Mouse (Mus musculus): ENCODE measurements at regions not wholly inside any gene's neighbourhood (a gene's known extent, or its start where the extent isn't known, plus 50 kb on each side); places are given as distances from the start of the nearest gene placed in this dataset.

DNA sequence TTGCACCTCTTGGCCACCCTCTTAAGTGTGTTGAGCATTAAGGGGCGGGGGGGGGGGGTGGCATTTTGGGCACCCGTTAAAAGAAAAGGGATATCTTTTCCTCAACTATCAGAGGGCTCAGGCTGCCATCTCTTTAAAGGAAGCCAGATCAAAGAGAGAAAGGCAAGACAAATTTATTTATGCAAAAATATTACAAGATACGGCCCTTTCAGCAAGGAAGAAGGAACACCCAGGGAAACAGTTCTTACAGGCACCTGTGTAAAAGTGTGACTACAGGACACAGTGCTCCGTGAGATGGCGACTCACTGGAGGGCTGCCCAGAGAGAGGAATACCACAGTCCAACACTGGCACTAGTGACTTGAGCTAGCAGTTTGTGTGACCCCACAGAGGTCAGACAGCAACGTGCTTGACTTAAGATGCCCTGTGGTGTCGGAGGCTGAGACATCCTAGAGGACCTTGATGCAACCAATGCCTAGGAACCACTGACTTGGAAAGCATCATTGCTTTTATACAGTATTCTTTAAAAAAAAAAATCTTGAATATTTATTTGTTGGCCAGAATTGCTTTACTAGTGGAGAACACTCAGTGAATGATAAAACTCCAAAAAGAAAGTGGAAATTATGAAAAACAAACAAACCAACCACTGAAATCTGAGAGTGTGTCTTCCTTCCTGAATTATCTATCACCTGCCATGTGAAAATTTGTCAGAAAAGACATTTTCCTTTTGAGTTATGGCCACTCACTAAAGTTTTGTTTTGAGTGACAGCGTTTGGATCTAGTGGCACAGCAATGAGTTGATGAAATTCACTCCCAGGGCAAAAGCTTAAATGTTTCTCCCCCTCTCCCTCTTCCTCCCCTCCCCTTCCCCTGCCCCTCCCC is 59.0 kb upstream of the Cpm start:
- Histone ChIP-seq H3K4me3 (replicated peaks in 1 of 3; ENCODE audit: low read depth in 2 of 3, low read length in 2 of 3, poor library complexity in 1 of 3) (no peak overlapping the region), H3K36me3 (replicated peaks in 1 of 2; ENCODE audit: control insufficient read depth in 1 of 2, insufficient read depth in 1 of 2, low read length in 1 of 2) (no peaks in the 10 kb centered on the region), H3K27me3 (replicated peaks) (peaks cover 2% of the 10 kb centered on the region), H3K9ac (ENCODE audit: insufficient read depth, low read depth) (no peak overlapping the region), H3K9me3 (replicated peaks; ENCODE audit: low read length) (peaks cover 9% of the 10 kb centered on the region), H3K4me2 (ENCODE audit: insufficient read depth, low read depth, poor library complexity, severe bottlenecking) (peak overlapping the region; percentile 95), H3K27ac (ENCODE audit: insufficient read depth, low read depth) (no peak overlapping the region), H3K4me1 (ENCODE audit: control insufficient read depth in 1 of 2, insufficient read depth in 2 of 2) (peaks cover 0 to 7% of the 10 kb centered on the region in 2 experiments; a peak in 1 of 4 replicates), H3K79me2 (replicated peaks; ENCODE audit: control insufficient read depth, extremely low read depth, insufficient read depth, poor library complexity, severe bottlenecking) (no peaks in the 10 kb centered on the region)
- dilution Hi-C loops (cut with MboI; ENCODE audit: extremely low pct_ligation_motif_present, extremely low pct_unique_long_range_greater_than_20kb, low sequenced_read_pairs) (no loop called here), in situ Hi-C loops (cut with MboI; ENCODE audit: low pct_ligation_motif_present, low pct_unique_long_range_greater_than_20kb, low sequenced_read_pairs) (no loop called here)
- TF ChIP-seq MAFK (IDR thresholded peaks at IDR 0.05; ENCODE audit: insufficient replicate concordance, low read length), result no peak
- TF ChIP-seq POLR2A (IDR thresholded peaks at IDR 0.05; ENCODE audit: low read depth, low read length), result no peak
- no peak for TF ChIP-seq HCFC1 (IDR thresholded peaks at IDR 0.05; ENCODE audit: low read depth, low read length)
- no peak for TF ChIP-seq NRF1 (IDR thresholded peaks at IDR 0.05; ENCODE audit: low read depth, low read length)
- TF ChIP-seq JUN (IDR thresholded peaks at IDR 0.05; ENCODE audit: insufficient read depth, low read depth, low read length), result no peak
- no peak for TF ChIP-seq USF1 (IDR thresholded peaks at IDR 0.05; ENCODE audit: low read depth, low read length)
- DNase-seq (ENCODE audit: extremely low read depth), result no peak

DNA sequence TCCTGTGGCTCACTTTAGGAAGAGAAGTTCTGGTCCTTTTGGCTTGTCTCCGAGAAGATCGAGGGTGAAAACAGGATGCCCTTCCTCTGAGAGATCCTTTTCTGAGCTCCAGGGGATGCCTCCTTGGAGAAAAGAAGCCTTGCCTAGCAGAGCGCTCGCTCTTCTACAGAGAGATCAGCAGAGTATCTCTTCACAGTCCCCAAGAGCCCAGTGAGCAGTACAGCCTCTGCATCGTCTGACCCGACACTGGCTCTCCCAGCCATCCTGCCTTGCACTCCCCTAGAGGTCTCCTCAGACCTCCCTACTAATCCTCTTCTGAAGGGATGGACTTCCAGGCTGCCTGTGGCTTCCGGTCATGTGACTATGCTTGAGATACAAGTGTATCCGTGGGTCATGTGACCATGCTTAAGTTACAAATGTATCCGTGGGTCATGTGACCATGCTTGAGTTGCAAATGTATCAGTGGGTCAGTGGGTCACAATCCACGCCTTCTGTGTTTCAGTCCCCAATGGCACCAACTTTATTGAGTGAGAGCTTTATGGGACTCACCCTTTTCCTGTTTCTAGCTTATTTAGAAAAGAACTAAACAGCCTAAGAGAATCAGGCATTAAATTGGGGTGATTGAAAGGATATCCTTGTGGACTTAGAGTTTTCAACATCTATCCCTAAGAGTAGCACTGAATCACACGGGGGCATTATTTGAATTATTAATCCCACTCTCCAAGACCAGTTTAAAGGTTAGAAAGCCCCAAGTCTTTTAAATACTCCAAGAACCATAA is 59.8 kb upstream of the Cpm start:
- Histone ChIP-seq H3K9me3 (replicated peaks; ENCODE audit: low read length) (peaks cover 9% of the 10 kb centered on the region), H3K9ac (ENCODE audit: insufficient read depth, low read depth) (no peak overlapping the region), H3K4me3 (replicated peaks in 1 of 3; ENCODE audit: low read depth in 2 of 3, low read length in 2 of 3, poor library complexity in 1 of 3) (no peak overlapping the region), H3K27me3 (replicated peaks) (peaks cover 2% of the 10 kb centered on the region), H3K36me3 (replicated peaks in 1 of 2; ENCODE audit: control insufficient read depth in 1 of 2, insufficient read depth in 1 of 2, low read length in 1 of 2) (no peaks in the 10 kb centered on the region), H3K4me1 (ENCODE audit: control insufficient read depth in 1 of 2, insufficient read depth in 2 of 2) (peaks cover 0 to 7% of the 10 kb centered on the region in 2 experiments; a peak in 1 of 4 replicates), H3K79me2 (replicated peaks; ENCODE audit: control insufficient read depth, extremely low read depth, insufficient read depth, poor library complexity, severe bottlenecking) (no peaks in the 10 kb centered on the region), H3K27ac (ENCODE audit: insufficient read depth, low read depth) (no peak overlapping the region), H3K4me2 (ENCODE audit: insufficient read depth, low read depth, poor library complexity, severe bottlenecking) (no peak overlapping the region)
- in situ Hi-C loops (cut with MboI; ENCODE audit: low pct_ligation_motif_present, low pct_unique_long_range_greater_than_20kb, low sequenced_read_pairs), result no loop called here
- DNase-seq (ENCODE audit: extremely low read depth), result no peak
- dilution Hi-C loops (cut with MboI; ENCODE audit: extremely low pct_ligation_motif_present, extremely low pct_unique_long_range_greater_than_20kb, low sequenced_read_pairs), result no loop called here
- peak; percentile 5; the same call in 1 of the 2 replicates for TF ChIP-seq USF1 (IDR thresholded peaks at IDR 0.05; ENCODE audit: low read depth, low read length)
- no peak for TF ChIP-seq RCOR1 (conservative IDR thresholded peaks at IDR 0.05; ENCODE audit: low read depth, low read length)

DNA sequence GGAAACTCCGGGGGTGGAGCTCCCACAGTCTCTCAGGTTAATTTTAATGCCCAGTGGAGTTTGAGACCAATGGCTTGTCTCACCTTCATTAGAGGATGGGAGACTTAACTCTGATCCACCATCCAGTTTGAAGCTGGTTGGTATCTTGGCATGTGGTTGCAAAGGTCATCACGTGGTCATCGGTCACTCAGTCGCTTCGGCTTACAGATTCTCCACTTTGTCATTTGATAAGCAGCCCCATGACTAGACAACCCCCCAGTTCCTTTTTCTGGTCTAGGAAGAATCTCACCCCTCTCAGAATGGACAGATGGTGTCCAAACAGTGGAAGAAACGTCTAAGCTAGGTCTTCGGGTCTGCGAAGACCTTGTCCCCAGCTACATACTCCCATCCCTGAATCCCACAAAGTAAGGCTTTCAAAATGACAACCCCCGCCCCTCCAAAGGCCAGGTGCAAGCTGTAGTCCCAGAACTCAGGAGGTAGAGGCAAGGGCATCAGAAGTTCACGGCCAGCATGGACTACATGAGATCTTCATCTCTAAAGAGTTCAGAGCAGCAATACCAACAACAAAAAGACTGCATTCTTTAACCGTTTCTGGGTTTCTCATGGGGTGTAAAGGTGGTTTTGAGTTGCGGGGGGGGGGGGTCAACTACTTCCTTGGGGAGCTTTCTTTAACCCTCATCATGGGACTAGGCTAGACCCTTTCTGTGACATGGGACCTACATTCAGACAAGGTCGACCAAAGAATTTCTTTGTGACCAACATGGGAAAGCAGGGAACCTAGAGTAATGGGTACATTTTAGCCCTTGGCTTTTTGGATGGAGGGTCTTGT is 60.6 kb upstream of the Cpm start:
- H3K9me3 ChIP-seq (replicated peaks; ENCODE audit: low read length), result peaks cover 9% of the 10 kb centered on the region
- no peaks in the 10 kb centered on the region for H3K79me2 ChIP-seq (replicated peaks; ENCODE audit: control insufficient read depth, extremely low read depth, insufficient read depth, poor library complexity, severe bottlenecking)
- DNase-seq (ENCODE audit: extremely low read depth), result no peak
- peaks cover 0 to 7% of the 10 kb centered on the region in 2 experiments; a peak in 1 of 4 replicates for H3K4me1 ChIP-seq (ENCODE audit: control insufficient read depth in 1 of 2, insufficient read depth in 2 of 2)
- no peak overlapping the region for H3K4me3 ChIP-seq (replicated peaks in 1 of 3; ENCODE audit: low read depth in 2 of 3, low read length in 2 of 3, poor library complexity in 1 of 3)
- H3K27ac ChIP-seq (ENCODE audit: insufficient read depth, low read depth), result no peak overlapping the region
- TF ChIP-seq E2F4 (IDR thresholded peaks at IDR 0.05; ENCODE audit: insufficient replicate concordance, low read depth, low read length), result no peak
- in situ Hi-C loops (cut with MboI; ENCODE audit: low pct_ligation_motif_present, low pct_unique_long_range_greater_than_20kb, low sequenced_read_pairs) (no loop called here), dilution Hi-C loops (cut with MboI; ENCODE audit: extremely low pct_ligation_motif_present, extremely low pct_unique_long_range_greater_than_20kb, low sequenced_read_pairs) (no loop called here)
- H3K9ac ChIP-seq (ENCODE audit: insufficient read depth, low read depth), result no peak overlapping the region
- peaks cover 2% of the 10 kb centered on the region for H3K27me3 ChIP-seq (replicated peaks)
- H3K36me3 ChIP-seq (replicated peaks in 1 of 2; ENCODE audit: control insufficient read depth in 1 of 2, insufficient read depth in 1 of 2, low read length in 1 of 2), result no peaks in the 10 kb centered on the region
- no peak overlapping the region for H3K4me2 ChIP-seq (ENCODE audit: insufficient read depth, low read depth, poor library complexity, severe bottlenecking)

Data from CH12.LX (cell line).